Mouse (Mus musculus) heart, adult 18-20 months (tissue): ENCODE data around the gene Smg6. TPM values are rescaled to one million over a fixed set of nuclear protein-coding genes. Genes with fewer than 3 reads are reported as not detected.

ENCODE experiments used
- DNase-seq, 2 experiments: peaks; one replicate each; pipeline ENCODE4 v3.0.0; 2021 to 2022; ENCODE audit warnings: mixed read lengths in 1 of 2
- total RNA-seq, 2 experiments: library from RNA; stranded (reverse); gene quantifications; 2 replicates each; pipeline ENCODE4 v1.2.3; 2021

Gene Smg6
- total RNA-seq, 2 experiments from 2014 or later = 17.1 to 20.5 TPM

DNA sequence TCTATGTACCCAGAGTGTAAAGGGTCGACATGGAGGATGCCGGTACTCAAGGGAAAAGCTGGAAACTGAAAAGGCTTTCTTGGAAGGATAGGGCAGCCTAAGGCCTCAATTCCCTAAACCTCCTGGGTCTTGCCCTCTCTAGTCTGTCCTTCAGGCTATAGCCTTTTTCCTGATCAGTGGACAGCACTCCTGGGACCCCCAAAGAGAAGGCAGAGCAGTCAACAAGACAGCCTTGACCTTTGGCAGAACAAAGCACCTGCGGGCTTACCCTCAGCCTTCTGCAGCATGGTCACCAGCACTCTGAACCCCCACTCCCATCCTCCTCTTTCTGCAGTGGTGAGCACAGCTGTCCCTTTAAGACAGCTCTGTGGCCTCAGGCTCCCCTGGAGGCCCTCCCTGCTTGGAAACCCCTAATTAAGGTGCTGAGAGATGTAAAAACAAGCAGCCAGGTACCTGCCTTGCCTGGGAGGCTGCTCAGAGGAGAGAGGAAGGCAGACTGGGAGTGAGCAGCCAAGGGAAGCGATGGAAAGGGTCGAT is 265.4 kb downstream of the Smg6 start, which contains the start of gene Dph1:
TSS of gene Dph1 (minus strand) at position 337 of the 537 bp plus-strand sequence.
- DNase-seq = no peak

DNA sequence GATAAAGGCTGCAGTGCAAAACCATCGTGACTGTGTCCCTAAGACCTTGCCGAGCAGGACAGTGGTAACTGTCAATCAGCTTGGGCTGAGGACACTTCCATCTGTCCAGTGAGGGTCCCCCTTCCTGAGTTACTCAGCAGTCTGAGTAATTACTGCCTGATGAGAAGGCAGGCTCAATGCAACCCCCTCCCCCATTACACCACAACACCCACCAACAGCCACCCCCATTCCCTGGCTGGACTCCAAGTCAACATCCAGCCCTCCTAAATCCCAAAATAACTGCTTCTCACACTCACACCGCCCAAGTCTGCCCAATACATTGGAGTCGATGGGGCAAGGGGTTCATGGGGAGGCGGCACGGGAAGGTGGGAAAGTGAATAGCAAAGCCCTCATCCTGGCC is 266.2 kb downstream of the Smg6 start:
- no peak for DNase-seq

DNA sequence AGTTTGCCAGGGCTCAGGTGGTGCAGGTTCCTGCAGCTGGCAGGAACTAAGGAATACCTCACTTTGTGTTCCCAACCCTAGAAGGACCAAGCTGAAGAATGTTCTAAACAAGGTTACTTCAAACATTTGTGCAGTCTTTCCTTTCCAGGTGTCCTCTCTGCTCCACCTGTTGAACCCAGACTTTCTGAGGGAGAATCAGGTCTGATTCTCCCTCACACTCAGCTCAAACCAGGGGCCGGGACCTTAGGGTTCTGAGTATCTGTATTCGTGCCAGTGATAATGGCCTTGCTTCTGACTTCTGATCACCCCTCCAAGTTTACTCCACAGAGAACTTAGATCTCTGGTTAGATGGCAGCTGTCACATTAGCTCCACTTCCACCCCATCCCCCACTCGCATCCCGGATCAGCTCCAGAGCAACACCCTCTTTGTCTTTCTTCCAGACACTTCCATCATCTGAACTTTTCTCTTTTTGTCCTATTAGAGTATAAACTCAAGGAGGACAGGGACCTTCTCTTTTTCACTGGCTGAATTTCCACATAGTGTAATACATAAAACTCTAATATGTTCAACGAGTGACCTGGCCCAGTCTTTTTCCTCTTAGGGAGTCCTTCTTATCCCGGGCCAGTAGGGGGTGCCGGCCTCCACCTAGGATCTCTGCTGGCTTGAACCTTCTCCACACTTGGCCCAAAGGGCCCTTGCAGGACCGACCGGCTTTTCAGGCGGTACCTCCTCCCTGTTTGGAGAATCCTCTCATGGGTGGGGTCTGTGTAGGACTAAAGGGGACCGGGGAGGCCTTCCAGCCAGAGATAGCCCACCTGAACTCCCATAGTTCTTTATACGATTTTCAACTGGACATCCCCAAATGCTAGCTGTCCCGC is 267.0 kb downstream of the Smg6 start:
- DNase-seq = peak; percentile 88

DNA sequence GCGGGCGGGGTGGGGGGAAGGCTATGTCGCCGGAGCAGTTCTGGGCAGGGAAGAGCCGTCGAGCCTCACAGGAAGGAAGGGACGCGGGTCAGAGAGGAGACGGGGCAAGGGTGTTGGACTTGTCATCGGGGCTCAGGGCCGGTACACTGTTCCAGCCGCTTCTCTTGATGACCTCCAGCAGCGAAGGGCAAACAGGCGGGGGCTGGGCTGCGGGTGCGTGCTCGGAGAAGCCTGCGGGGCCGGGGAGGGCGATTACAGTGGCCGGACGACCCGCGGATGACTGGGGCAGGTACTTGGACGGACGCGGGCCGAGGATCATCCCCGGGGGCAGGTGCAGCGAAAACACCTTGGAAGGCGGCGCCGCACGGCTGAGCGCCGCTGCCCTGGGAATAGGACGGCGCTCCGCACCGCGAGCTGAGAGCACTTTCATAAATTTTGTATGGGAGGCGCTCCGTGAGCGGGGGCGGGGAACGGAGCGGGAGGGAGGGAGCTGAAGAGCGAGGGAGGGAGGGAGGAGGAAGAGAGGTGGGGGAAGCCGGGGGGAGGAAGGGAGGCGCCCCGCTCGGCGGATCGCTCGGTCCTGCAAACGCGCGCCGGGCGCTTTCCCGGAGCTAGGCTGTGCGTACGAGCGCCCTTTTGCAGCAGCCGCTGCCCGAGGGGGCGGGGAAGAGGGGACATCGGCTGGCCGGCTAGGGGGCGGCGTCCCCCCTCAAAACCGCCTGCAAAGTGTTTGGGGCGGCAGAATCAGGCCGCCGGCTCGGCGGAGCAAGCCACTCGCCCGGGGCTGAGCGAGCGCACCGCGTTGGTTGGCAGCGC is 267.8 kb downstream of the Smg6 start, which contains the start of gene Rtn4rl1:
TSS of gene Rtn4rl1 (plus strand) at position 528 of the 816 bp plus-strand sequence.
- DNase-seq = peak; percentile 79 to 84

DNA sequence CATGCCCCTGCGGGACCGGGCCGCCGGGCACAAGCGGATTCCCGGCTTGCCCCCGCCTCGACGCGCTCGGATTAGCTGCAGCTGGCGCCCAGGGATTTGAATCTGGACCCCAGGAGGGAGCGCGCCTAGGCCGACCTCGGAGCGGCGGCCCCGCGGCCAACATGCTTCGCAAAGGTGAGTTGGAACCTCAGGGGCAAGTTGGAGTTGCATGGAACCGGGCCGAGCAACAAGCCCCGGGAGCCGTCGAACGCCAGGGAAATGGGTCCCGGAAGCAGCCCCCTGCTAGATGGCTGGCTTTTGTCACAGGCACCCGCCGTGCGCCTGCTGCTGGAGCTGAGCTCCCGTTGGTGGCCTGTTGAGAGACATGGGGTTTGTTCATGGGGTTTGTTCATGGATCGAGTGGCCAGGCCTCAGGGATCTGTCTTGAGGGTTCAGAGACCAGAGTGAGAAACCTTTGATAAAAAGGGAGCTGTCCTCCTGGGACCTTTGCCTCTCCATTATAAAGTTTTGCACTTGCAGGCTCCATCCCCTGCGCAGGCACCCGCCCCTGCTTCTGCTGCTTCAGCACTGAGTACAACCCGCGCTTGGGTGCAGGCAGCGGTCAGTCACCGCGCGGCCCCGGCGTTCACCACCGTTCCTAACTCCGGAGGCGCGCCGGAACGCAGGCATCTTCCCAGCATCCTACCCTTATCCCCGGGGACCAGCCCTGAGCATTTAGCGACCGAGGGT is 268.7 kb downstream of the Smg6 start:
- DNase-seq = peak in 1 of 2 experiments; percentile 60

DNA sequence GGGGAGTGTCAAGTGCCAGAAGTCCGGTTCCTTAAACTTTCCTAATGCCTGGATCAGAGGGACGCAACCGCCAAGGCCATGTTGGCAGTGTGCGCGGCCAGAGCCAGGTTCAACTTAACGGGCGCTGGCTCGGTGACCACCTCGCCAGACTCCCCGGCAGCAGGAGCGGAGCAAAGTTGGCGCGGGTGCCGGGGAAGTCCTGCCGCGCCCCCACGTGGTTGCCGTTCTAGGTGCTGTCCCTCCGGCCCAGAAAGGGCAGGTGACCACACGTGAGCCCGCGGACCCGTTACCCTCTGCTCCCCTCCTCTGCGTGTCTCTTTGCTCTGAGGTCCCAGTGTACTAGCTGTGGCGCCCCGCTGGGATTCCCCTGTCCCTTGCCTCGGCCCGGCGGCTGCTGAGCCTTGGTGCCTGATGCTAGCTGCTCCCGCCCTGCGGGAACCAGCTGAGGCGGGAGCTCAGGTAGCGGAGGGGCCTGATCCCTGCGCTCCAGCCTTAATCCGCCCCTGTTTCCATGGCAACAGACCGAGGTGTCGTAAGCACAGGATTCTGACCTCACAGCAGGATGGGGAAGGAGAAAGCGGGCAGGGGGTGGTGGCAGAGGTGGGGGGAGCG is 269.3 kb downstream of the Smg6 start:
- peak in 1 of 2 experiments; percentile 50 for DNase-seq

DNA sequence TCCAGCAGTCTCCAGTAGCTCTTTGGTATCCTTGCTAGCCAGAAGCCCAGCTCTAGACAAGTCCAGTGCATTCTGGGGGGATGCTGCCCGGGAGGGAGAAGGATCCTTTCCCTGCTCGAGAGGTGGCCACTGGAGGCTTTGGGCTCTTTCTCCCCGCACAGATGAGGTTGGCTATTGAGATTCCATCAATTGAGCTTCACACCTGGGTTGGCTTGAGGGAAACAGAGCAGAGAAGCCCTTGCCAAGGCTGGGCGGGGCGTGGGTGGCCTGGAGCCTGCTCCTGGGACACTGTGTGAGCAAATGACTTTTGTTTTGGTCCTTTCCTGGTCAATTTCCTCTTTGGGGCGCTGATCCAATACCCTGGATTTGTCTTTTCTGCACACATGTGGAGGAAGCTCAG is 270.5 kb downstream of the Smg6 start:
- no peak for DNase-seq

DNA sequence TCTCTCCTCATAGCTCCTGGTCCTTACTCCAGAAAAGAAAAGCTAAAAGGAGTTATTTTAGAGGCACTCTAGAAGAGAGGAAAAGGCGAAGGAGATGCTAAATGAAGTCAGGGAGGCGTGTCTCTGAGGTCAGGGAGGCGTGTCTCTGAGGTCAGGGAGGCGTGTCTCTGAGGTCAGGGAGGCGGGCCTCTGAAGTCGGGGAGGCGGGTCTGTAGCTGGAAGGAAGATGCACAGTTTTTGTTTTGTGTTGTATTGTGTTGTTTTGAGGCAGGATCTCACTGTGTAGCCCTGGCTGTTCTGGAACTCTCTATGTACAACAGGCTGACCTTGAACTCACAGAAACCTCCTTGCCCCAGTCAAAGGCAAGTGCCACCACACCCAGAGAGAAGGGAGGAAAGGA is 272.3 kb downstream of the Smg6 start:
- no peak for DNase-seq

DNA sequence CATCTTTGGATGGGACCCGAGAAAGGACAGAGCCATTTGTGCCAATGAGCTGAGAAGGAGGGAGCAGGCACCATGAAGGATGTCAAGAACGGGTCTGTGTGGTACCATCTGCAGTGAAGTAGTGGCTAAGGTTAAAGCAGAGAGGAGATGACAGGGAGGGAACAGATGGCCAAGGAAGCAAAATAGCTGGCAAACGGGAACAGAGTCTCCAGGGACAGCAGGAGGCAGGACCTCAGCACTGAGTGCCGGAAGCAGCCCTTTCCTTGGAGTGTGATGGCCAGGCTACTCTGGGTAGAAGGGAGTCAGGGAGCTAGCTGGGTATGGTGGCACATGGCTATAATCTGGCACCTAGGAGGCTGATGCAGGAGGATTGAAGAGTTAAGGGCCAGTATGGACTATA is 273.2 kb downstream of the Smg6 start:
- no peak for DNase-seq

DNA sequence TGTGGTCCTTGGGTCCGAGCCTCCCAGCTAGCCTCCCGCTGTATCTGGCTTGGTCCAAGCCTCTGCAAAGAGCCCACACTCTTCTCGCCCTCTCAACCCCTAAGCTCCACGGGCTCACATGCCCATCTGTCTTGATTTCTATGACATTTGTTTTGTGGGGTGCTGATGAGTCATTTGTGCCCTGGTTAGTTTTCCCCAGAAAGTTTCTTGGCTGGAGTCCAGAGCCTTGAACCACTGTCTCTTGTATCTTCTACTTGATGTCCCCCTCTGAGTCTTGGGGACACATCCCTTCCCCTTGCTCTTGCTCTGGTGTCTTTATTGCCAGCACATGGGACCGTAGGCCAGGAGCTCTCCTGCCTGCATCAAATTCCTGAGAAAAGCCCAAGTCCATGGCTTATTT is 274.3 kb downstream of the Smg6 start:
- no peak for DNase-seq

DNA sequence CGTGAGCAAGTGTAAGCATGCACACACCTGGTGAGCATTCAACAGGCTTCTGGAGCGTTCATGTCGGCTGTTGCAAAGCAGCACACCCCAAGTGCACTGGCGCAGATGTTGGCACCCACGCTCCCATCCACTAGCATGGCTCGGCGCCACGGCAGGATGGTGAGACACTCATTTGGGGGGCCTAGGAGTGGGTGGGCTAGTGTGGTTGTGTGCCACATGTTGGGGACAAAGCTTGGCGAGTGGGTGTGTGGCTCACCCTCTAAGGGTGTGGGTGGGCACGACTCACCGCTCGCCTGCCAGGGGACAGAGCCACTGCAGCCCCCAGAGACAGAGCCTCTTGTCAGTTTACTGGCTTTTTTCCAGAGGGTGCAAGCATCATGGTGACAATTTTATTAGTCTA is 275.3 kb downstream of the Smg6 start:
- DNase-seq = no peak

DNA sequence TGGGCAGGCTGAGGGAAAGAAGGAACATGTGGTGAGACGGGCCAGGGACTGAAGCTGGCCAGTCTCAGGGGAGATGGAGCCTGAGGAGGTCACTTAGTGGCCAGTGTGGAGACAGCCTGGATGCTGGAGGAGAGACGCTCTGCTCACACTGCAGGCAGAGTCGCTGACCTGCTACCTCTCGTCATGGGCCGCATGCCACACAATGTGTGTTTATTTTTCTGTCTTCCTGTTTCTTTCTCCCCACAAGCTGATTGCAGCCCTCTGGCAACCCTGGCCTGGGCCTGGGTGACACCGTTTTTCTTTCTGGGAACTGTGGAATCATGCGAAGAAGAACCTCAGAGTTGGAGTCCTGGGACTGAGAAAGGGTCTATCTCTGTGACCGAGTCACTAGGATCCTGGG is 276.1 kb downstream of the Smg6 start:
- no peak for DNase-seq

DNA sequence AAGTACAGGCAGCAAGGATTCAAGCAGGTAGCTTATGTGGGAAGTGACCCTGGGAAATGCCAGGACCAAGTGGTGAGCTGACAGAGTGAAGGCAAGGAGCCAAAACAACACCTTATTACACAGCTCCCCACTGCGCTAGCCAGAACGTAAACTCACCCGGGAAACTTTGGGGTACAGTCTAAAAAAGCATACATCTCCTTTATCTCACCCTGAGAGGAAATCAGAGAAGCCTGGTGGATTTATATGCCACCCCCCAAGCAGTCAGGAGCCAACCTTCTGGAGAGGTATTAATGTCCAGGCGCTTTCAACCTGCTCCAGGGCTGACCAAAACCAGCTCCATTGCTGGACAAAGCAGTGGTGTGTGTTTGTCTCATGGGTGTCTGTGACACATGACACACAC is 278.3 kb downstream of the Smg6 start:
- DNase-seq = no peak

DNA sequence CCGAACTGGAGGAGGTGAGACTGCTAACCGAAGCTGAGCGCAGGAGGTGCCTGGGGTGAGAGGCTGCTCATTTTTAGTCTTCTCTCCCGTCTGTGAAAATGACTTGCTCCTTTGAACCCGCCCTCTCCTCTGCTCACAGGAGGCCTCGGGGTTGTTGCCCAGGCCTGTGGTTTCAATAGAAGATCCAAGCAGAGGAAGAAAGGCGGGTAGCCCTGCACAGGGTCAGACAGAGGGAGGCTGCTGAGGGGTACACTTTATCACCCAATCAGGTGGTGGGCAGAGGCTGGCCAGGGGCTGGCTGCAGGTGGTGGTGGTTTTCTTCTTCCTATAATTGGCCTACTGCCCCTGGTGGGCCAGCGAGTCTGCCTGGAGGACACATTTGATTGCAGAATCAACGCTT is 278.8 kb downstream of the Smg6 start:
- DNase-seq = no peak

DNA sequence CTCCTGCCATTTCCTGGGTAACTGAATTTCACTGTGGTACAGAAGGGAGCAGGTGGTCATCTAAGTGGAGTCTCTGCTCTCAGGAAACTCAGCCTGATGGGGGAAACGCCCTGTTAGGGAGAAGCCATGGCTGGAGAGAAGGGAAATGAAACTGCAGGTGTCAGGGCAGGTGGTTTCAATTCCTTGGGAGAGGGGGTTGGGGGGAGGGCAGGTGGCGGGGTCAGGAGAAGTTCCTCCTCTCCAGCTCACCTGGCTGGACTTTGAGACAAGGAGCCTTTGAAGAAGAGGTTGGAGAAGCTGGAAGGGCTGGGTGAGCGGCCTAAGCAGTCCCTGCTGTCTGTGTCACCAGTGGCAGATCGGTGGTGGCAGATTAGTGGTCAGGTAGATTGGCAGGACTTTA is 280.7 kb downstream of the Smg6 start:
- no peak for DNase-seq

DNA sequence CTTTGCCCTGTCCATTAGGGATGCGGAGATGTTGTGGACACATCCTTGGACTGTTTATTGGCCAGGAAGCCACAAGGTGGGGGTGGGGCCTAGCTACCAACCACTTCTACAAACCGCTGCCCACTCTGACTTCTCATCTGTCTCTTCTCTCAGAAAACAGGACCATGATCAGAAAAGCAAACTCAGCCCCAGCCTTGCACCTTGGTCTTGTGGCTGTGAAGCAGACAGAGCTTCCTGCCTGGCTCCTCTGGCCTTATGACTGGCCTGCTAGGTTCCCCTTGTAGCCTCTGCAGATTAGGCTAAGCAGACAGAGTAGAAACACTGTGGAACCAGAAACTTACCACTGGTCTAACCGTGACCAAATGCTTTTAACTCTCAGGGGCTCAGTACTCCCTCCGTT is 283.7 kb downstream of the Smg6 start:
- DNase-seq = no peak

DNA sequence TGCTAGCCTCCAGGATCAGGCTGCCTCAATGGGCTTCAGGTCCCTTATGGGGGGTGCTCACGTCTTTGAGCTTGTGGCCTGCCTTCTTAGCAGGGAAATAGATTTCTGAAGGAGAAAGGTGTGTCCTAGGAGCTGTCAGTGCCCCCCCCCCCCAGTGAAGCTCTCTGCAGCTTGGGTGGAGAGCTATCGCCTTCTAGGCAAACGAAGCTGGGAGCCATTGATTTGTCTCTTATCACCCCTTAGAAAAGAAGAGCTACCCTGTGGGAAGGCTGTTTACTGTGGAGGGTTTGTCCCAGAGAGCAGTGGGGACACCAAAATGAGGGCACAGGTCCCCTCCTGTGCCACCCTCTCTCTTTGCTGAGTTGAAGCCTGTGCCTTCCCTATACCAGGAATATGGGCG is 284.5 kb downstream of the Smg6 start:
- no peak for DNase-seq

DNA sequence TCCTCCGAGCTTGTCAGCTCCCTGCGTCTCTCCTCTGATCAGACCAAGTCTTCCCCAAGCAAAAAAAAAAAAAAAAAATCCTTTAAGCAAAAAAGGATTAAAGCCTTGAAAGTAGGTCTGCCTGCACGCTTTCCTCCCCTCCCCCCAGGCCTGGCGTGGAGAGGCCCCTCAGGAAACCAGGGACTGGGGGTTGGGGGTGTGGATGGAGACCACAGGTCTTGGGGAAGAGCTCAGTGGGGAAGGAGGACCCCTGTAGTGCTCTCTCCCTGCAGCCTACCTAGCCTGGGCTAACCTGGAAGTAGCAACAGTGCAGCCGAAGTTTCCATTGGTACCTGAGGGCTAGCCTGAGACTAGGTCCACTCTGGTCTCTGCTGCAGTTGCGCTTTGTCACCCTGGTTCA is 285.1 kb downstream of the Smg6 start:
- no peak for DNase-seq

DNA sequence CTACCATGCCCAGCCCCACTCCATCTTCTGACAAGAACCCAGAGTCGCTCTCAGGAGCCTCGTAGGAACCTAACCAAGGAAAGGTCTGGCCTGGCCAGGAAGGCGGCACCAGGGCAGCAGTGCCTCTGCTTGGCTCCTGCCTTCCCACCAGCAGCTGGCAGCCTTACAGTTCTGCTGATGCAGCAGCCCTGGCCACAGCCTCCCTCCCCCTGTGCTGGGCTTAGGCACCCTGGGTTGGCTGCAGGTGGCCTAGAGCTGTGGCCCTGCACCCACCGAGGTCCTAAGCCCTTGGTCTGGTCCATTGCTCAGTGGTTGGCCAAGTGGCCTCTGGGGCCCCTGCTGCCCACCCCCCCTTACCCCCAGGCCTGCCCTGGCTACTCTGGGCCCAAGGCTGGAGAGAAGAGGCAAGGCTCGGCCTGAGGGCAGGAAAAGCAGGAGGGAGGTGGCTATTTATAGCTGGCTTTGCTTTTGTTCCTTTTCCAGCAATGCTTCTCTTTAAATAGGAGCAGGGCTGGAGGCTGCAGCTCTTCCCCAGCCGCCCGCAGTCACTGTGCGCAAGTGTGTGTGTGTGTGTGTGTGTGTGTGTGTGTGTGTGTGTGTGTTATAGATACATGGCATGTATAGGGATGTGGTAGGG is 286.5 kb downstream of the Smg6 start:
- peak; percentile 54 to 66 for DNase-seq

DNA sequence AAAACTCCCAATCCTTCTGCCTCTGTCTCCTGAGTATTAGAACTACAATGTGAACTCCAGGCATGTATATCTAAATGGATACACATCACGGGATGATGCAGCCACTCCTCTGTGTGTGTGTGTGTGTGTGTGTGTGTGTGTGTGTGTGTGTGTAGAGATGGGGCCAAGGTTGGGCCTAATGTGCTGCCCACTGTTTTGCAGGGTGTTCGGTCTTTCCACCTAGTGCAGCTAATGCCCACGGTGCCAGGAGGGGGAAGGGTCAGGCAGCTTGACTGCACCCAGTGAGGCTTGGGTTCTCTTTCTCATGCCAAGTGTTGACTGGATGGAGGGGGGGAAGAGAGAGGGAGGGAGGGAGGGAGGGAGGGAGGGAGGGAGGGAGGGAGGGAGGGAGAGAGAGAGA is 287.3 kb downstream of the Smg6 start:
- DNase-seq = peak; percentile 32 to 39

DNA sequence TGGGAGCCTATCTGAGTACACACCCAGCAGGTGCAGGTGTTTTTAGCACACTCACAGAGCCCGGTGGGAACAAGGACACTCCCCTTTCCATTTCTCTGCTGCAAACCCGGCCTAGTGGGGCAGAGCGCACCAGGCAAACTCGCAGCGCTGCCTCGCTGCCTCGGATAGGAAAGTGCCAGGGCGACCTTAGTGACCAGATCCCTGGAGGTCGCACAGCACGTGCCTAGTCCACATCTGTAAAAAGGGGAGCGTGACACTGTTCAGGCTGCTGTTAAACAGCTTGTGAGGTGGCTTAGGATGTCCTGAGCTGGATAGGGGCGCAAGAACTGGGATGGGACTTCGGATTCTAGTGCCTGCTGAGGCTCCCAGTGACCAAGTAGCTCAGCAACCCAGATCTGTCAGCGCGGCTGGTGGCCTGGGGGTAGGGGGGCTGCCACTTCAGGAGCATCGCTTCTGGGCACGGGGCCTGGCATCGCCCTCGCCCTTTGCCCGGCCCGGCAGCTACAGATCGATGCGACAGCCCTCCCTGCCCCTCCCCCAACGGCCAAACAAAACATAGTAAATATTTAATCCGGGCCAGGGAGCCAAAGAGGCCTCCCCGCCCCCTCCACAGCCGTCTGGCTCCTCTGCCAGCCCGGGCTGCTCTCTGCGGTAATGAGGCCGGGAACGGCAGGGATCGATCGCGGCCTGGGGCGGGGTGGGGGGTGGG is 287.9 kb downstream of the Smg6 start:
- peak; percentile 25 to 56 for DNase-seq
